Mouse (Mus musculus) lung, adult 2 months (tissue): ENCODE data around the gene Flywch1.

Experiments
- CTCF ChIP-seq: fragments of 200-500 bp; IDR thresholded peaks from 2 replicates; pipeline ENCODE4 v1.5.1; 2011; ENCODE audit warnings: mild to moderate bottlenecking, low read length, control low read depth; ENCODE audit not compliant: insufficient read depth
- POLR2A ChIP-seq: fragments of 200-500 bp; IDR thresholded peaks from 2 replicates; pipeline ENCODE4 v1.6.1; 2011; ENCODE audit warnings: low read depth, mild to moderate bottlenecking, control low read depth, low read length, borderline replicate concordance; ENCODE audit errors: extremely low read depth

- TF ChIP-seq CTCF = no peak
- no peak for TF ChIP-seq POLR2A
Observed at GRCm38 (mm10) chr17:23745301-23746251, 25.8 kb downstream of the Flywch1 start, which contains the start of gene Kremen2.
